Mouse (Mus musculus) ES-CJ7 (cell line): Measurements from ENCODE around the gene Gm14401.

Source experiments
- DNase-seq: peaks from one replicate; pipeline ENCODE4 v3.0.0; 2011; ENCODE audit warnings: low read depth, low spot score

Gm14401 gene

DNA sequence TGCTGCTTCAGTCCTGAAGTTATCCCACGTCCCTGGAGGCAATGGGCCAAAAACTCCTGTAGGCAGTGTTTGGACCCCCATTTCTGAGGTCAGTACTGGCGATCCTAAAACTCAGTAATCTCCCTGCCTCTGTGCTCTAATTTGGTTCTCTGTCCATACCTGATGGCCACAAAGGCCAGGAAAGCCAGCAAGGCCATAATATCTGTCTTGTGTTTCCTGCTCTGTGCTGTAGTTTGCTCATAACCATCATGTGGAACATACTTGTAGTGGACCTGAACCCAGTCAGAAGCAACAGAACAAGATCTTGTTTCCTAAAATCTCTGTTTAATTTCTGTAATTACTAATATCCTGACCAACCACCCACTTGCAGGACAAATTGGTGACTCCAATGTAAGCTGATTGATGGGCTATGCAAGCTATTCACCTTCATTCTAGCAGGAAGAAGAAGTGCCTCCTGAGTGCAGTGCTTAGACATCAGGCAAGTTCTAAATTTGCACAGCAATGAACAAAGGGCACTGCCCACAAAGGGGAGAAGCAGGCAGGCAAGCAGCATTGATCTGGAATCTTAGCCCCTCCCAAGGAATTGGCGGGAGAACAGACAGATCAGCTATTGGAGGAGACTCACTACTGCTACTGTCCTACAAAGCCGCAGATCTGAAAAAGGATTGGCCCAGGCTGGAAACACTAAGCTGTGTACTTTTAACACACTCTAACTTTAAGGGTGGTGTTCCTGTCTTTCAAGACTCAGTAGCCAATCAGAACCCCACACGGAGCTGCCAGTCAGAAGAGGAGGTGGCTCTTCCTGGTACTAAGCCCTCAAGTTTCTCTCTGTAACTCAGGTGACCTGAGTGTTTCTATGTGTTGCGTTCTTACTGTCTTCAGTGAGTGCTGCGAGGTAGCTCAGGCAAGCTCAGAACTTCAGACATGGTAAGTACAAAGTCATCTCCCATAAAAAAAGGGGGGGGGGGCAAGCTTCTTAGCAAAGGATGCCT, at the start of gene Gm14401:
Gene Gm14401 (plus strand): TSS at position 889 of the 992 bp plus-strand sequence.
- DNase-seq: peak; percentile 98

DNA sequence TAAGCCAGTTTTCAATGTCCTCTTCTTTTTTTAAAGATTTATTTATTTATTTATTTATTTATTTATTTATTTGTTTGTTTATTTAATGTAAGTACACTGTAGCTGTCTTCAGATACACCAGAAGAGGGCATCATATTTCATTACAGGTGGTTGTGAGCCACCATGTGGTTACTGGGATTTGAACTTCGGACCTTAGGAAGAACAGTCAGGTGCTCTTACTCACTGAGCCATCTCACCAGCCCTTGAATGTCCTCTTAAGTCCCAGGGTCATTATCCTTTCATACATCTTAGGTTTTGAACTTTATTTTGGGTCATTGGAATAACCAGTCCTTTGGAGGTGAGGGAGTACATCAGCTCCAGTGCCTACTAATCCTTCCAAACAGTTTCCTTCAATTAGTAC, 1.3 kb upstream of the Gm14401 start:
- peak; percentile 39 for DNase-seq

DNA sequence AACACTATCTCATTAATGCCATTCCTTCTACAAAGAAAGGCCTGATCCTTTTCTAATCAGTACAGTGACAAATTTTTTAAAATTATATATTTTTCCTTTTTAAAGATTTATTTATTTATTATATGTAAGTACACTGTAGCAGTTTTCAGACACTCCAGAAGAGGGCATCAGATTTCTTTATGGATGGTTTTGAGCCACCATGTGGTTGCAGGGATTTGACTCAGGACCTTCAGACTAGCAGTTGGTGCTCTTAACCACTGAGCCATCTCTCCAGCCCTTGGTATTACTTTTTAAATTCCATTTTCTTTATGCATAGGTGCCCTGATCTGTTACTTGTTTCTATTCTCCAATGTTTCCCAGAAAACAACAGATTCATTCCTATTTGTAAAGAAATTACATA, 895 bp downstream of the Gm14401 start:
- DNase-seq: peak; percentile 48

DNA sequence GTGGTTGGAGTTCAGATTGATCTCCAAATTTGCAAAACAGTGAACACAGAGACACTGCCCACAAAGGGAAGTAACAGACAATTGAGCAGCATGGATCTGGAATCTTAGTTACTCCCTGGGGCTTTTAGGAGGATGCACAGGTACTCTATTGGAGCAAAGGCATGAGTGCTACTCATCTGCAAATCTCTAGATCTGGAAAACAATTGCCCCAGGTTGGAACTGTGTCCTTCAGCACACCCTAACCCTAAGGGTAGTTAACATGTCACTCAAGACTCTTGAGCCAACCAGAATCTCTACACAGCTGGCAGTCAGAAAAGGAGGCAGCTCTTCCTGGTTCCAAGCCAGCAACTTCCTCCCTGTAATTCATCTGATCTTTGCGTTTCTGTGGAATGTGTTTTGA, 5.7 kb downstream of the Gm14401 start:
- DNase-seq: peak; percentile 94

DNA sequence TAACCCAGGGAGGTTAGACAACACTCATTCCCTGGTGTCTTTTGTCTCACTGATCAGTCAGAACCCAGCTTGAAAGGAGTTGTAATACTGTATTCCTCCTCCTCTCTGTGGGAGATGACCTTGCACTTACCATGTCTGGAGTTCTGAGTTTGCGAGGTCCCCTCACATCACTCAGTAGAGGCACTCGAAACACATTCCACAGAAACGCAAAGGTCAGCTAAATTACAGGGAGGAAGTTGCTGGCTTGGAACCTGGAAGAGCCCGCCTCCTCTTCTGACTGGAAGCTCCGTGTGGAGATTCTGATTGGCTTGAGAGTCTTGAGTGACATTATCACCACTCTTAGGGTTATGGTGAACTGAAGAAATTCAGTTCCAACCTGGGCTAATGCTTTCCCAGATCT, 35.0 kb downstream of the Gm14401 start:
- peak; percentile 55 for DNase-seq

DNA sequence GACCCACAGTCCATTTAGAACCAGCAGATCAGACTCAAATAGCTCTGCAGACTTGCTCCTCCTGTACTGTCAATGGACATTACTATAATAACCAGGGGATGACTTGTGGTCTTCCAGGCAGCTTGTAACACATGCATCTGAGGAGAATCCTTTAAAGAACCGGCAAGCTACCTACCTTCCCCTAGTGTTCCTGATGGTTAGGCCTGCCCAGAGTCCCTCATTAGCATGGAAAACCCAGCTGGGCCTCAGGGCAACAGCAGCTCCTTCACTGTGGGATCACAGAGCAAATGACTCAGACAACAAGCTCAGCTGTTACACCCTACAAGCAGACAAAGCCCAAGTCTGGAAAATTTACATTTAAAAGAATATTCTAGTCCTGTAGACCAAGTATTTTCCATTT, 55.0 kb downstream of the Gm14401 start:
- peak; percentile 91 for DNase-seq
